8 mouse cellular contexts compared by ENCODE assay signal in genomic region chr3:146403770-146404169, GRCm38 (mm10). TPM values are rescaled to one million over a fixed set of nuclear protein-coding genes. Genes with fewer than 3 reads are reported as not detected.
DNase-seq lines count a peak whose midpoint lies in the region; ATAC-seq and TF ChIP-seq lines count a peak whose summit lies in the region.

No protein-coding gene starts in this region.

- peak overlapping the region; percentile 85 for H3K4me2 ChIP-seq in forebrain, embryonic 16.5 days (ENCODE audit: low read length)
- H3K4me2 ChIP-seq in lung, postnatal 0 days (replicated peaks; ENCODE audit: low read depth, low read length) = peak overlapping the region; percentile 92

- 41% methylated on average over 3 of the region's 3 CpGs for WGBS in forebrain, embryonic 16.5 days
- 32% methylated on average over 3 of the region's 3 CpGs for whole genome bisulfite sequencing in lung, postnatal 0 days

- H3K9ac ChIP-seq in forebrain, embryonic 16.5 days (replicated peaks; ENCODE audit: low read depth, low read length) = peak overlapping the region; percentile 93
- peak overlapping the region; percentile 53; the same call in 1 of the 2 replicates for H3K9ac ChIP-seq in lung, postnatal 0 days (replicated peaks; ENCODE audit: low read depth)

- no peak for TF ChIP-seq CTCF in E14TG2a.4 (conservative IDR thresholded peaks at IDR 0.05; ENCODE audit: low read length)
- TF ChIP-seq CTCF in lung, postnatal 0 days (IDR thresholded peaks at IDR 0.05) = no peak

- peaks cover 44% of the 10 kb centered on the region for H3K36me3 ChIP-seq in erythroblast, embryonic 14.5 days (ENCODE audit: control insufficient read depth)
- peaks cover 5% of the 10 kb centered on the region; the same call in 1 of the 2 replicates for H3K36me3 ChIP-seq in E14TG2a.4 (ENCODE audit: insufficient read depth, low read length)
- H3K36me3 ChIP-seq in forebrain, embryonic 16.5 days (ENCODE audit: control insufficient read depth, insufficient read depth) = no peaks in the 10 kb centered on the region
- no peaks in the 10 kb centered on the region for H3K36me3 ChIP-seq in lung, postnatal 0 days (ENCODE audit: insufficient read depth, low read length)

- intact Hi-C loops in left cerebral cortex, postnatal 10 days (cut with DNase I) = no loop called here

- ATAC-seq in erythroblast, adult 5-6 weeks (replicated peaks; ENCODE audit: low FRiP score, poor library complexity, severe bottlenecking) = no peak
- ATAC-seq in forebrain, embryonic 16.5 days = no peak
- ATAC-seq in lung, postnatal 0 days = no peak

- peaks cover 5% of the 10 kb centered on the region; the same call in 1 of the 2 replicates for H3K9me3 ChIP-seq in erythroblast, embryonic 14.5 days (ENCODE audit: control insufficient read depth, low read length)
- peaks cover 17% of the 10 kb centered on the region for H3K9me3 ChIP-seq in E14TG2a.4 (ENCODE audit: low read length)
- H3K9me3 ChIP-seq in forebrain, embryonic 16.5 days (ENCODE audit: control insufficient read depth, low read length) = no peaks in the 10 kb centered on the region
- H3K9me3 ChIP-seq in lung, postnatal 0 days (ENCODE audit: low read length) = no peaks in the 10 kb centered on the region

- H3K4me1 ChIP-seq in erythroblast, embryonic 14.5 days (ENCODE audit: control insufficient read depth) = peaks cover 52% of the 10 kb centered on the region
- peaks cover 59% of the 10 kb centered on the region for H3K4me1 ChIP-seq in E14TG2a.4 (replicated peaks; ENCODE audit: low read depth, low read length)
- peaks cover 29% of the 10 kb centered on the region for H3K4me1 ChIP-seq in forebrain, embryonic 16.5 days (replicated peaks; ENCODE audit: control insufficient read depth, insufficient read depth, low read length)
- peaks cover 12% of the 10 kb centered on the region for H3K4me1 ChIP-seq in lung, postnatal 0 days (ENCODE audit: insufficient read depth, low read depth, low read length)

- H3K27me3 ChIP-seq in erythroblast, embryonic 14.5 days (ENCODE audit: control insufficient read depth) = no peaks in the 10 kb centered on the region
- H3K27me3 ChIP-seq in E14TG2a.4 (ENCODE audit: insufficient read depth, low read length) = peaks cover 9% of the 10 kb centered on the region; the same call in 1 of the 2 replicates
- H3K27me3 ChIP-seq in forebrain, embryonic 16.5 days (replicated peaks; ENCODE audit: control insufficient read depth, insufficient read depth, low read length) = no peaks in the 10 kb centered on the region
- H3K27me3 ChIP-seq in lung, postnatal 0 days (replicated peaks; ENCODE audit: insufficient read depth, low read length) = no peaks in the 10 kb centered on the region

- H3K4me3 ChIP-seq in erythroblast, embryonic 14.5 days (replicated peaks) = peak overlapping the region; percentile 94
- H3K4me3 ChIP-seq in E14TG2a.4 (replicated peaks; ENCODE audit: low read length) = peak overlapping the region; percentile 95
- H3K4me3 ChIP-seq in forebrain, embryonic 16.5 days (replicated peaks; ENCODE audit: low read length) = peak overlapping the region; percentile 89
- H3K4me3 ChIP-seq in lung, postnatal 0 days (ENCODE audit: low read depth, low read length) = peak overlapping the region; percentile 83

- peak; percentile 36 for DNase-seq in lung, postnatal 0 days (ENCODE audit: low spot score)
- DNase-seq in urinary bladder, postnatal 36 days (ENCODE audit: low spot score in 2 of 2) = no peak
- DNase-seq in left cerebral cortex, postnatal 10 days (ENCODE audit: extremely low spot score in 1 of 2, low spot score in 2 of 2) = no peak
- no peak for DNase-seq in embryo, embryonic 9.5 days (ENCODE audit: extremely low spot score)

- no peak for TF ChIP-seq EP300 in lung, postnatal 0 days (IDR thresholded peaks at IDR 0.05)

- H3K27ac ChIP-seq in forebrain, embryonic 16.5 days (ENCODE audit: low read length) = peak overlapping the region; percentile 69
- H3K27ac ChIP-seq in lung, postnatal 0 days (ENCODE audit: low read length) = peak overlapping the region; percentile 78

RNA-seq across cellular contexts. Expression of gene Ssx2ip, which starts 0.7 kb away (rescaled TPM):
- 5.3 and 7.2 TPM in 2 replicates for polyA plus RNA-seq in erythroblast, embryonic 14.5 days (2012)
- total RNA-seq in erythroblast, adult 5-6 weeks (2015; ENCODE audit: low replicate concordance) = 13.2 and 15.0 TPM in 2 replicates
- 25.0 and 37.5 TPM in 2 replicates for total RNA-seq in erythroblast, adult 5-6 weeks (2017; ENCODE audit: low replicate concordance)
- 22.5 and 26.1 TPM in 2 replicates for polyA plus RNA-seq in forebrain, embryonic 16.5 days (2015; fragmentation: Nextera tagmentation; extraction: Ambion mirVana)
- polyA plus RNA-seq in lung, postnatal 0 days (2015; fragmentation: Nextera tagmentation; extraction: Ambion mirVana) = 21.8 and 25.0 TPM in 2 replicates
- total RNA-seq in left cerebral cortex, postnatal 10 days (2021) = 100 to 1,000 TPM; 136 to 158 TPM

RNA-seq across cellular contexts. Expression of gene Ctbs, which starts 45.8 kb away (rescaled TPM):
- 0.36 and 0.53 TPM in 2 replicates for polyA plus RNA-seq in erythroblast, embryonic 14.5 days (2012)
- 6.5 and 9.6 TPM in 2 replicates for total RNA-seq in erythroblast, adult 5-6 weeks (2015; ENCODE audit: low replicate concordance)
- total RNA-seq in erythroblast, adult 5-6 weeks (2017; ENCODE audit: low replicate concordance) = 2.9 and 4.6 TPM in 2 replicates
- polyA plus RNA-seq in forebrain, embryonic 16.5 days (2015; fragmentation: Nextera tagmentation; extraction: Ambion mirVana) = 4.0 and 4.2 TPM in 2 replicates
- 14.8 and 15.9 TPM in 2 replicates for polyA plus RNA-seq in lung, postnatal 0 days (2015; fragmentation: Nextera tagmentation; extraction: Ambion mirVana)
- total RNA-seq in left cerebral cortex, postnatal 10 days (2021) = 1 to 10 TPM; 6.4 to 6.8 TPM
